Mouse (Mus musculus) spleen, adult 18-20 months (tissue): ENCODE measurements around the gene Bmyc.
"Not testable (repeated sequence)": the region's sequence is repeated elsewhere in the genome, so short reads cannot be mapped to it uniquely, and the experiment has no call there.

ENCODE experiments used
- DNase-seq, 2 experiments: peaks; one replicate each; pipeline ENCODE4 v3.0.0; 2022; ENCODE audit warnings: mixed read lengths in 2 of 2

Bmyc gene

DNA sequence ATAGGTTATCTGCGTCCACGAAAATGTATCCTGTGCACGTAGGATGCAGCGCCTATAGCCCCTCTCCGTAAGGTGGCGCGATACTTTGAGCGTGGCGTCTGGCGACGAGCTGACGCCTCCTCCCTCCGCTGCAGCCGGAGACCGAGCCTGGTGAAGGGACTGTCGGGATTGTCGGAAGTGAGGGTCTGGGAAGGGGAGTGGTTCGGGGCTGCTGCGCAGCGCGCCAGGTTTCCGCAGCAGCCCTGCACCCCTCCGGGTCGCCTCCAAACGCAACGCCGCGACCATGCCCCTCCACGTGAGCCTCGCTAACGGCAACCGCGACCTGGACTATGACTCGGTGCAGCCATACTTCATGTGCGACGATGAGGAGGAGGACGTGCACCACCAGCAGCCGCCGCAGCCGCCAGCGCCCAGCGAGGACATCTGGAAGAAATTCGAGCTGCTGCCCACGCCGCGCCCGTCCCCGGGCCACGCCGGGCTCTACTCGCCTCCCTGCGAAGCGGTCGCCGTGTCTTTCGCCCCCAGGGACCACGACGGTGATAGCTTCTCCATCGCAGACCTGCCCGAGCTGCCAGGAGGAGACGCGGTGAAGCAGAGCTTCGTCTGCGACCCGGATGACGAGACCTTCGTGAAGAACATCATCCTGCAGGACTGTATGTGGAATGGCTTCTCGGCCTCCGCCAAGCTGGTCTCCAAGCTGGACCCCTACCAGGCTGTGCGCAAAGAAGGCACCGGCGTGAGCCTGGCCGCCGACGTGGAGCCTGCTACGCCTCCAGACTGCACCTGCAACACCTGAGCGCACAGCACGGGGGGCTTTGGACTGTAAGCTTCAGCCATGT is at the start of gene Bmyc:
Gene Bmyc, plus strand, starts transcription at position 97 of the 839 bp plus-strand sequence.
- peak; percentile 57 to 58 for DNase-seq

- DNase-seq: no peak
These were observed 49.3 kb upstream of the Bmyc start for GRCm38 (mm10) chr2:25657246-25657645.

DNA sequence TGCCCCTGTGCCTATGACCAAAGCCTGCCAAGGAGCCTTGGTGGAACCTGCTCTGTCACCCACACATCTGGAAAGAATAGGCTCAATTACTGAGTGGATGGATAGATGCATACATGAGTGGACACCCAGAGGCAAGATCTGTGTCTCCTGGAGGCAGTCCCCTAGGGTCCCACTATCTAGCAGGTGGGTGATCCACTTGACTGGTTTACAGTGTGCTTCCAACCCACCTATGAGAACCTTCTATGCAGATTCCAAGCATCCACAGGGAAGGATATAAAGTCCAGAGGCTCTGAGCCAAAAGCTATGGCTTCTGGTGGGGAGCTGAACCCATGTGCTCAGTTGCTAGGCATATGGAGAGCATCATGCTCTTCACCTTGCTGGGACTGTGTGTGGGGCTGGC is 48.9 kb upstream of the Bmyc start, which contains the start of gene Lcn5:
Gene Lcn5, plus strand, starts transcription at position 301 of the 400 bp plus-strand sequence.
- no peak for DNase-seq

DNA sequence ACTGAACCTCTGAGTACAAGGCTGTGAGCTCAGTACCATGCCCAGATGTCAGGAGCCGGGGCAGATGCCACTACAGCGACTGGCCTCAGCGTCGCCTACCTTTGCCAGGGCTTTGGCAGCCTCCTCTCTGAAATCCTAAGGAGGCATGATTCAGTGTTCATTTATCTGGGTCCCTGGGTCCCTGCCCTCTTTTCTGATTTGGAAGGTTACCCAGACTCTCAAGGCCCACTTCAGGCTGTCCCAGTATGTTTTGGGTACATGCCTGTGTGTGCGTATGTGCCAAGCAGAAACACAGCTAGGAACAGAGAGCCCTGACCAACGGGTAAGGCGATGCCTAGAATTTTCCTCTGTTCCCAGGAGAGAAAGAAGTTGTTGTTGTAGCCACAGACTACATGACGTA is 46.3 kb upstream of the Bmyc start:
- no peak for DNase-seq

- no peak for DNase-seq
These were observed 45.1 kb upstream of the Bmyc start for GRCm38 (mm10) chr2:25661245-25661970.

DNA sequence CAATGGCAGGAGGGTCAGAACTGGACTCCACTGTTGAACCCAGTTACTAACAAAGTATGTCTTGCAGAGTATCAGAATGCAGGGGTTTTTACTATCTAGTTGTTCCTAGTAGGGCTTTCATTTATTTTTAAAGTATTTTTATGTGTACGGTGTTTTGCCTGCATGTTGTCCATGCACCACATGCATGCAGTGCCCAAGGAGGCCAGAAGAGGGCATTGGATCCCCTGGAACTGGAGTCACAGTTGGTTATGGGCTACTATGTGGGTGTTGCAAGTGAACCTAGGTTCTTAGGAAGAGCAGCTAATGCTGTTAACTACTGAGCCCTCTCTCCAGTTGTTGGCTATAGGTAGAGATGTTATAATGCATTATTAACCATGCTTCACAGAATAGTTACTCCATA is 43.0 kb upstream of the Bmyc start:
- peak in 1 of 2 experiments; percentile 55 for DNase-seq

GRCm38 (mm10) chr2:25664125-25664524 is 42.4 kb upstream of the Bmyc start:
- DNase-seq: no peak

DNA sequence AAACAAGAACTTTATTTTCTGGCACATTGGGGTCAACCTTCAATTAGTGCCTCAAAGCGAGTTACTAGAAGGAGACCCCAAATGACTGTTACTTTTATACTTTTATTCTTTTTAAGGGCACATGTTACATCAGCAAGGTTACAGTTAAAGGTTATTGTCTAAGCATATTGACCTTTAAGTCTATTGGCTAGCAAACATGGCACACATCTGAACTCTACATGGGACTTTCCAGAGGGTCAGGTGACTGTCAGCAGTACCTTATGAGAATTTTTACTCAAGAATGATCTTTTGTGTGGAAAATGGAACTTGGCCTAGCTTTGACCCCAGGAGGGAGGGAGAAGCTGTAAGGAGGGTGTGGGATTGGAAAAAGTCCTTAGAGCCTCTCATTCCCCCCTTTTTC is 40.0 kb upstream of the Bmyc start:
- DNase-seq: no peak

DNA sequence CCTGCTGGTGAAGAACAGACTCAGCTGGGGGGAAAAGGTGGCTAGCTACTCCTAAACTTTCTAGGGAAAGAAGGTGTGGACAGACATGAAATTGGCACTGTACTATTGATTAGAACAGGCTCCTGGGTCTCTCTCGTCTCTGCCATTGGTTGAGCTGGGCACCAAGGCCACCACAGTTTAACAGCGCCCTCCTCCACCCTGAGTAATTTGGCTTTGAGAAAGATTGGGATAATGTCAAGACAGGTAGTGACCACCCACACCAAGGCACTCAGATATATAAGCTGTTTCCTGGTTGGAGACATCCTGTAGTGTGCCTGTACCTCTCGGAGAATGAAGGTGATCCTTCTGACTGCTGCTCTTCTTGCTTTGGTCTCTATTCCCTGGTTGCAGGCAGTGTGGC is 30.1 kb upstream of the Bmyc start, which contains the start of gene Lcn6:
Gene Lcn6, plus strand, starts transcription at position 301 of the 400 bp plus-strand sequence.
- no peak for DNase-seq

DNA sequence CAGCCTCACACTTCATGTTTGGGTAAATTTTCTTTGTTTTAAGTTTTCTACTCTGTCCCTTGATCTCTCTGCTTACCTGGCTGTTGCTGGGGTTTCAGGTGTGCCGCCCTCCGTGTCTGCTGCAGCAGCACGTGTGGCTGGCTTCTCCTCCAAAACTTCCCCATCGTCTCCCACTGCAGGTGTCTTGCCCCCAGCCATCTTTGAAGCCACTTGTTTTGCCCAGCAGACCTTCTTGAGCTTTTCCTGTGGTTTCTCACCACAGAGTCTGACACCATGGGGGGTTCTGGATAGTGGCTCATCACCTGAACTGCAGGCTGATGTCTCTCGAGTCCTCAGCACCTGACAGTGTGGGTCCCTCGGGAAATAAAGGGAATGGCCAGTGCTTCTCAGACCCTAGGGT is 27.0 kb upstream of the Bmyc start:
- no peak for DNase-seq

DNA sequence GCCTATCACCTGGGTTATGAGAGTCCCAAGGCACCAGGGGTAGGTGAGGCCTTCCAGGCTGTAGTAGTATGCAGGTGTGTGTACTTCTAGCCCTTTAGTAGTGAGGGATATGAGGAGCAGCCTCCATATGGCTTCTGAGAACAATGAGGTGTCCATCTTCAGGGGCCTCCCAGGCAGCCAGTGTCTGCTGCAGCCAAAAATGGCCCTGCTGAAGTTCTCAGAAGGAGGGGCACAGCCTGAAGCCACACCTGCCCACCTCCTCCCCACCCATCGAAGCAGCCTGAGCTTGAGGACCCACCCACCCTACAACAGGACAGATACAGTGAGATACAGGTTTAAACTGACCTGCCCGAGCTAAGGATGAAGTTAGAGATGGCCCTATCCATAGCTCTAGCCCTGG is 24.1 kb upstream of the Bmyc start, which contains the start of gene Lcn10:
Gene Lcn10, plus strand, starts transcription at position 301 of the 400 bp plus-strand sequence.
- DNase-seq: no peak

- DNase-seq: no peak
These were observed 19.6 kb upstream of the Bmyc start for GRCm38 (mm10) chr2:25686941-25687340.

DNA sequence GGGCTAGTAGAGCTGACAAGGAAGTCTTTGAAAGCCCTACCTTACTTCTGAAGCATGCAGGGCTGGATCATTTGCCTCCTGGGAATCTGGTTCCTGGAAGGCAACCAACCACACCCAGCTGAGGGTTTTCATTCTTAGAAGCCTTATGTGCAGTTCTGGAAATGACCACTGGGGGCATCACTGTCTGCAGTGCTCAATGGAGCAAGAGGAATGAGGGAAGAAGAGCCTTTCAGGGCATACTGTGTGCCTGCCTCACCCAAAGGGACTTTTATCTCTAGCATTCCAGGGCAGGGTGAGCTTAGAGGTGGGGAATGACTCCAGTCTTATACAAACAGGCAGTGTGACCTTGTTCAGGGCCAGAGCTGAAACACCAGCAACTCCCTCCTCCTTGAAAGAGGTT is 11.9 kb upstream of the Bmyc start:
- DNase-seq: peak in 1 of 2 experiments; percentile 70

DNA sequence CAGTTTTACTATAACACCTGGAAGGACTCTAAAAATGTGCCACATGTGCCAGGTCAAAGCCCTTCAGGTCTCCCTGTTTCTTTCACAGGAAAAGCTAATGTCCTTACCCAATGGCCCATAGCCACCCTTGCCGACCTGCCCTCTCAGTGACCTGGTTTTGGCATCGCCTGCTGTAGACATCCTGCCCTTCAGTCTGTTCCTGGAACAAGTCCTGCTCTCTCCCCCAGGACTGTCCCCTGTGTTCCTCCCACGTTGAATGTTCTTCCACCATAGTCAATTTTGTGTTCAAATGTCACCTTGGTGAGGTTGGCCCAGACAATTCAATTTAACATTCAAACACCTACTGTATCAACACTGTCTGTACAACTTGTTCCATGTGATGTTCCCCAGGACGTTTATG is 9.6 kb upstream of the Bmyc start:
- no peak for DNase-seq

DNA sequence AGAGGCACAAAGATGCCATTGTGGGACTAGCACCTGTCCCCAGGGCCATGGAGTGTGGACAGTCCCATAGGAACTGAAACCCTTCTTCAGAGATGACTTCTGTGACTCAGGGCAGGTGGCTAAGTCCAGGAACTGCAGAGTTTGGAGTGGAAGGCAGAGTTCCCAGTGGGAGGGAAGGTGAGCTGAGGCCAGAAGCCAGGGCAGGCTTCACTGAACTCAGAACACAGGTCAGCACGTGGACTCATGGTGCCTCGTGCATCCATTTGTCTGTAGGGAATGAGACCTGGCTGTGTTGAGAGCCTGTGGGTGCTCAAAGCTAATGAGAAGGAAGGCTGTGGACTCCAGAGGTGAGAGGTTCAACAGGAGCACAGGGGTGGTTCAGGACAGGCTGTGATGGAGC is 7.8 kb upstream of the Bmyc start:
- no peak for DNase-seq

DNA sequence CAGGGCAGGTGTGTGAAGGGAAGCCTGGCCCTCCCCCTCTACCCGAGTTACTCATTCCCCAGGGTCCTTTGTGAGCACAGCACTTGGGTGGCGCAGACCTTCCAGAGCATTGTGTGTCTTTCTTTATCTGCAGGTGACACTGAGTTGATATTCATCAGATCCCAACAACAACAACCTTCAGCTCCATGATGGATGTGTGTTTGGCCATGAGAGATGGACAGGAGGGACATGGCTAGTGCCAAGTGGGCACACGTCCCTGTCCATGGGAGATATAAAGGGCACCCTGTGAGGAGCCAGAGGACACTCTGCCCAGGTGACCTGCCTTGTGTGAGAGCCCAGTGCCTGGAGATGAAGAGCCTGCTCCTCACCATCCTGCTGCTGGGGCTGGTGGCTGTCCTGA is 6.8 kb upstream of the Bmyc start, which contains the start of gene Obp2a:
Gene Obp2a, plus strand, starts transcription at position 301 of the 400 bp plus-strand sequence.
- DNase-seq: not testable (repeated sequence)

- no peak for DNase-seq
These were observed 5.5 kb upstream of the Bmyc start for GRCm38 (mm10) chr2:25701001-25701400.

DNA sequence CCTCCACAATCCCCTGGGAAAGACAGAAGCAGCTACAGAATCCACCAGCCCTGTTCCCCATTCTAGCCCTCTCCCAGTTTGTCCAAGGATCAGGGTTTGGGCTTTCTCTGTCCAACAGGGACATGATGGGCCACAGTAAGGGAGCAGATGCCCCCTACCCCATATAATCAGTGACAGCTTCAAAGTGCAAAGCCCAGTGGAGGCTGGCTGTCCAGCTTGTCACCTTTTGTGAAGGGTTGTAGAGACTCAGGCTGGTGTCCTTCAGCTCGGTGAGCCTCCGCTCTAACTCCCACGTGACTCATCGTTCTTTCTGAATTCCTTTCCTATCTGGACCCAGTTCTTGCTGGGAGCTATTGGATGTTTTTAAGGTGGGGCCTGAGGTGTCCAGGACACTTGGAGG is 2.8 kb upstream of the Bmyc start:
- DNase-seq: no peak

GRCm38 (mm10) chr2:25708121-25708520 is 1.6 kb downstream of the Bmyc start:
- DNase-seq: peak; percentile 18 to 38

DNA sequence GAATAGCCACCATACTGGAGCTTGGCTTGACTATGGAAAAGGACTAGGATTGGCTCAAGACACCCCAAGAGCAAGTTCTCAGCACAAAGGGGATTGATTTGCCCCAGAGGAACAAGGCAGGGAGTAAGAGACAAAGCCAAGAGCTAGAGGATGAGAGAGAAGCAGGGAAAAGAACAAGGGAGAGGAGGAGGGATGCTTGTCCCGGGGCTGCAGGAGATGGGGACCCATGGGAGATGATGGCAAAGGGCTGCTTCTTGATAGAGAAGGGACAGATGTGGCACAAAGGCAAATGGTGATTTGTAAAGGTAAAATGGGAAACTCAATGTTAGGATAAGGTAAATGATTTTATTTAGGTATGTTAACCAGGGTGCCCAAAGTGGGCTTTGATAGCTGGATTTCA is 2.5 kb downstream of the Bmyc start:
- not testable (repeated sequence) for DNase-seq

- not testable (repeated sequence) for DNase-seq
These were observed 3.3 kb downstream of the Bmyc start for GRCm38 (mm10) chr2:25709791-25710190.

GRCm38 (mm10) chr2:25711641-25712040 is 5.1 kb downstream of the Bmyc start:
- not testable (repeated sequence) for DNase-seq

DNA sequence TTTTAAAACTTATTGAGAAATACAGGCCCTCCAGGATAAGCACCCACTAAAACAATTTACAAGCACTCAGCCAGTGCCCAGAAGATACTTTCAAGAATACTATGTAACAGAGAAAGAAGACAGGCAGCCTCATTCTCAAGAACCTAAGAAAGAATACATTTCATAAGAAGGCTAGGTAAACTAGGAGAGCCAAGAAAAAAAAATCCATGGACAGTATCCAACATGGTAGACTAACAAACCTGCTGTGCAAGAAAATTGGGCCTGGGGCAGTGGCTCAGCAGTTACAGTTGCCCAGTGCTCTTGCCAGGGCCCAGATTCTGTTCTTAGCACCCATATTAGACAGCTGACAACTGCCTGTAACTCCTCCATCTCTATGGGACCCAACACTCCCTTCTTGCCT is 10.7 kb downstream of the Bmyc start:
- no peak for DNase-seq
